Mouse (Mus musculus) liver, postnatal 0 days (tissue): ENCODE data around the gene Rtkn2.

Source experiments
- CTCF ChIP-seq: sonication (generic); IDR thresholded peaks from 2 replicates; pipeline ENCODE4 v1.5.1; 2016; ENCODE audit warnings: antibody characterized with exemption, low read depth
- EP300 ChIP-seq: IDR thresholded peaks from 2 replicates; pipeline ENCODE4 v1.6.1; 2016; ENCODE audit warnings: antibody characterized with exemption, low read depth, mild to moderate bottlenecking

DNA sequence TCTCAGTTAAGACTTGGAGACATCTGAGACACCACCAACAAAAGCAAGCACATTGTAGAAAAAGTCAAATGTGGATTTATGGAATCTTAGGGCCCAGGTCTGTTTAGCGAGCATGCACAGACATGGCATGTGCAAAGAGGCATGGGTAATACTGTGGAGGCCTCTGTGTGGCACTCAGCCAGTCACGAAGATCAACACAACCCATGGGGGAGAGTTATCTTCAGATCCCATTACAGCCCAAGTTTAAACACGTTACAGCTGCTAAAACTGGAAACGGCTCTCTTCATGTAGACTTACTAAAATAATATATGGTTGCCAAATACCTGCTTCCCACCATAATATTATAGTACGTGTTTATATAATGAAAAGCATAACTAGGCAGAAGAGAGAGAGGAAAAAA, 124.6 kb downstream of the Rtkn2 start:
- no peak for TF ChIP-seq CTCF
- TF ChIP-seq EP300 = peak; percentile 55
